Mouse (Mus musculus) CH12.LX (cell line): ENCODE results near the gene Trio. TPM values are rescaled to one million over a fixed set of nuclear protein-coding genes. Genes with fewer than 3 reads are reported as not detected.

ENCODE experiments used
- DNase-seq: peaks from one replicate; pipeline ENCODE4 v3.0.0-alpha.2; 2013; ENCODE audit errors: extremely low read depth
- H3K27ac ChIP-seq: 2 replicates; pipeline ENCODE4 v1.5.1; 2012; ENCODE audit warnings: low read depth, mild to moderate bottlenecking, control low read depth, moderate library complexity; ENCODE audit not compliant: insufficient read depth
- H3K27me3 ChIP-seq: replicated peaks from 2 replicates; pipeline ENCODE3; 2012; ENCODE audit warnings: inconsistent platforms
- H3K36me3 ChIP-seq, 2 experiments: replicated peaks in 1 of 2; 2 replicates each; pipeline versions ENCODE3 to v1.6.1; 2012; ENCODE audit warnings: inconsistent platforms in 1 of 2, low read length in 1 of 2, mild to moderate bottlenecking in 1 of 2, mixed read lengths in 1 of 2, moderate library complexity in 1 of 2; ENCODE audit not compliant: control insufficient read depth in 1 of 2, insufficient read depth in 1 of 2
- H3K4me1 ChIP-seq, 2 experiments: 2 replicates each; pipeline ENCODE4 v1.6.1; 2012; ENCODE audit warnings: inconsistent platforms in 1 of 2, moderate library complexity in 1 of 2; ENCODE audit not compliant: insufficient read depth in 2 of 2, control insufficient read depth in 1 of 2
- H3K4me2 ChIP-seq: 2 replicates; pipeline ENCODE4 v1.6.1; 2012; ENCODE audit warnings: low read depth, mild to moderate bottlenecking, control low read depth; ENCODE audit not compliant: poor library complexity, insufficient read depth, severe bottlenecking
- H3K4me3 ChIP-seq, 3 experiments: fragments of 150-350 bp in 1 of 3; sonication (generic) in 1 of 3; replicated peaks in 1 of 3; 2 replicates each; pipeline versions ENCODE3 to v1.5.1; 2011 to 2012; ENCODE audit warnings: low read depth in 2 of 3, low read length in 2 of 3, mild to moderate bottlenecking in 2 of 3, moderate library complexity in 2 of 3, control low read depth in 1 of 3, improper control_type of control experiment in 1 of 3, inconsistent platforms in 1 of 3, mixed read lengths in 1 of 3; ENCODE audit not compliant: poor library complexity in 1 of 3
- H3K79me2 ChIP-seq: replicated peaks from 2 replicates; pipeline ENCODE4 v1.6.1; 2012; ENCODE audit warnings: mild to moderate bottlenecking, moderate library complexity; ENCODE audit not compliant: control insufficient read depth, poor library complexity, insufficient read depth, severe bottlenecking; ENCODE audit errors: extremely low read depth
- H3K9ac ChIP-seq: 2 replicates; pipeline ENCODE4 v1.6.1; 2012; ENCODE audit warnings: low read depth, mild to moderate bottlenecking, control low read depth, moderate library complexity; ENCODE audit not compliant: insufficient read depth
- H3K9me3 ChIP-seq: replicated peaks from 2 replicates; pipeline ENCODE3; 2012; ENCODE audit warnings: low read length, inconsistent platforms, mixed read lengths
- BHLHE40 ChIP-seq: IDR thresholded peaks from 2 replicates; pipeline ENCODE4 v1.6.1; 2011; ENCODE audit warnings: mild to moderate bottlenecking, low read depth, low read length, improper control_type of control experiment
- CTCF ChIP-seq, 2 experiments: IDR thresholded peaks in 1 of 2; conservative IDR thresholded peaks in 1 of 2; 2 replicates each; pipeline ENCODE4 v1.5.1; 2011 to 2012; ENCODE audit warnings: low read depth in 2 of 2, low read length in 2 of 2, improper control_type of control experiment in 1 of 2, inconsistent platforms in 1 of 2, mild to moderate bottlenecking in 1 of 2, moderate library complexity in 1 of 2
- E2F4 ChIP-seq: IDR thresholded peaks from 2 replicates; pipeline ENCODE4 v1.6.1; 2011; ENCODE audit warnings: low read depth, low read length, improper control_type of control experiment; ENCODE audit not compliant: insufficient replicate concordance
- ETS1 ChIP-seq: conservative IDR thresholded peaks from 2 replicates; pipeline ENCODE4 v1.6.1; 2012; ENCODE audit warnings: low read depth, mild to moderate bottlenecking, inconsistent platforms, low read length, improper control_type of control experiment, moderate library complexity
- IRF4 ChIP-seq: IDR thresholded peaks from 2 replicates; pipeline ENCODE4 v1.6.1; 2014; ENCODE audit warnings: low read depth, mild to moderate bottlenecking, inconsistent platforms, low read length, improper control_type of control experiment
- MEF2A ChIP-seq: IDR thresholded peaks from 2 replicates; pipeline ENCODE4 v1.6.1; 2014; ENCODE audit warnings: low read depth, mild to moderate bottlenecking, inconsistent platforms, low read length, improper control_type of control experiment, borderline replicate concordance
- MXI1 ChIP-seq: IDR thresholded peaks from 2 replicates; pipeline ENCODE4 v1.6.1; 2011; ENCODE audit warnings: mild to moderate bottlenecking, low read depth, low read length, improper control_type of control experiment
- MYC ChIP-seq: IDR thresholded peaks from 2 replicates; pipeline ENCODE4 v1.6.1; 2011; ENCODE audit warnings: low read depth, mild to moderate bottlenecking, improper control_type of control experiment, low read length
- NRF1 ChIP-seq: IDR thresholded peaks from 2 replicates; pipeline ENCODE4 v1.6.1; 2014; ENCODE audit warnings: low read depth, mild to moderate bottlenecking, inconsistent platforms, low read length, improper control_type of control experiment, moderate library complexity
- POLR2A ChIP-seq: IDR thresholded peaks from 2 replicates; pipeline ENCODE4 v1.6.1; 2011; ENCODE audit warnings: low read depth, mild to moderate bottlenecking, improper control_type of control experiment, low read length
- RAD21 ChIP-seq: IDR thresholded peaks from 2 replicates; pipeline ENCODE4 v1.6.1; 2011; ENCODE audit warnings: low read depth, mild to moderate bottlenecking, low read length, improper control_type of control experiment, moderate library complexity
- RCOR1 ChIP-seq: conservative IDR thresholded peaks from 2 replicates; pipeline ENCODE4 v1.6.1; 2012; ENCODE audit warnings: low read depth, mild to moderate bottlenecking, inconsistent platforms, low read length, improper control_type of control experiment
- SMC3 ChIP-seq: IDR thresholded peaks from 2 replicates; pipeline ENCODE4 v1.6.1; 2011; ENCODE audit warnings: low read depth, low read length, improper control_type of control experiment
- TBP ChIP-seq: conservative IDR thresholded peaks from 2 replicates; pipeline ENCODE4 v1.6.1; 2011; ENCODE audit warnings: low read depth, low read length, improper control_type of control experiment
- USF1 ChIP-seq: IDR thresholded peaks from 2 replicates; pipeline ENCODE4 v1.6.1; 2014; ENCODE audit warnings: low read depth, mild to moderate bottlenecking, inconsistent platforms, low read length, improper control_type of control experiment
- ZC3H11A ChIP-seq: IDR thresholded peaks from 2 replicates; pipeline ENCODE4 v1.6.1; 2012; ENCODE audit warnings: low read depth, mild to moderate bottlenecking, inconsistent platforms, low read length, improper control_type of control experiment
- ZMIZ1 ChIP-seq: IDR thresholded peaks from 2 replicates; pipeline ENCODE4 v1.6.1; 2012; ENCODE audit warnings: low read depth, mild to moderate bottlenecking, inconsistent platforms, low read length, improper control_type of control experiment
- ZNF384 ChIP-seq: IDR thresholded peaks from 2 replicates; pipeline ENCODE4 v1.6.1; 2012; ENCODE audit warnings: low read depth, low read length, improper control_type of control experiment, inconsistent platforms
- dilution Hi-C: fragments of 300-500 bp; cut with MboI; formaldehyde crosslinking; loops from 2 replicates; pipeline ENCODE4 v1.14.3; 2020; ENCODE audit warnings: low sequenced_read_pairs; ENCODE audit not compliant: extremely low pct_unique_long_range_greater_than_20kb, extremely low pct_ligation_motif_present
- in situ Hi-C: fragments of 300-500 bp; cut with MboI; formaldehyde crosslinking; loops from 3 replicates; pipeline ENCODE4 v1.14.3; 2019; ENCODE audit warnings: low sequenced_read_pairs, low pct_ligation_motif_present, low pct_unique_long_range_greater_than_20kb, mixed read lengths
- polyA plus RNA-seq: library from polyadenylated mRNA; unstranded; fragments of >175 nt; gene quantifications from 2 replicates; pipeline ENCODE4 v1.2.1, GENCODE M21; 2012; ENCODE audit warnings: low read depth; ENCODE audit not compliant: insufficient read length
- total RNA-seq, 2 experiments: library from RNA; depleted of rRNA; stranded (reverse); fragments of 300-350 nt in 1 of 2; fragments of >200 nt in 1 of 2; gene quantifications; 2 replicates each; pipeline ENCODE4 v1.2.3; 2012 to 2014

Trio gene
- total and polyA plus RNA-seq, 3 experiments = 3.9 to 17.5 (median 4.3) TPM

GRCm38 (mm10) chr15:27920751-27921150 is 104.9 kb downstream of the Trio start:
- H3K79me2 ChIP-seq = no peaks in the 10 kb centered on the region
- dilution Hi-C loops = no loop called here
- H3K4me2 ChIP-seq = no peak overlapping the region
- no peak overlapping the region for H3K9ac ChIP-seq
- H3K4me3 ChIP-seq = no peak overlapping the region
- no peak overlapping the region for H3K27ac ChIP-seq
- no peak for TF ChIP-seq MYC
- TF ChIP-seq NRF1 = no peak
- no peak for TF ChIP-seq ETS1
- no peak for TF ChIP-seq TBP
- TF ChIP-seq ZMIZ1 = no peak
- TF ChIP-seq RCOR1 = no peak
- no peak for TF ChIP-seq POLR2A
- no peak for TF ChIP-seq ZNF384
- TF ChIP-seq E2F4 = no peak
- no peak for TF ChIP-seq BHLHE40
- no peak for TF ChIP-seq IRF4
- TF ChIP-seq MXI1 = no peak
- TF ChIP-seq USF1 = no peak
- TF ChIP-seq MEF2A = no peak
- no peaks in the 10 kb centered on the region for H3K27me3 ChIP-seq
- in situ Hi-C loops = loop anchor here (5.0 kb wide), 1 partner anchor 262 kb away; no protein-coding TSS in a partner anchor
- peaks cover 4 to 26% of the 10 kb centered on the region in 2 experiments; a peak in 3 of 4 replicates for H3K4me1 ChIP-seq
- no peak for DNase-seq
- no peaks in the 10 kb centered on the region for H3K36me3 ChIP-seq
- H3K9me3 ChIP-seq = no peaks in the 10 kb centered on the region

GRCm38 (mm10) chr15:27919540-27919939 is 106.1 kb downstream of the Trio start:
- in situ Hi-C loops (no loop called here), dilution Hi-C loops (no loop called here)
- Histone ChIP-seq H3K27me3 (no peaks in the 10 kb centered on the region), H3K4me1 (peaks cover 0 to 14% of the 10 kb centered on the region in 2 experiments; a peak in 2 of 4 replicates), H3K9me3 (no peaks in the 10 kb centered on the region), H3K27ac (no peak overlapping the region), H3K36me3 (no peaks in the 10 kb centered on the region), H3K9ac (no peak overlapping the region), H3K4me2 (no peak overlapping the region), H3K4me3 (no peak overlapping the region), H3K79me2 (no peaks in the 10 kb centered on the region)
- TF ChIP-seq SMC3 = peak; percentile 84
- TF ChIP-seq RAD21 = peak; percentile 91
- TF ChIP-seq ZC3H11A = peak; percentile 62; the same call in 1 of the 2 replicates
- no peak for TF ChIP-seq E2F4
- TF ChIP-seq ZNF384 = peak; percentile 100
- TF ChIP-seq CTCF (conservative IDR thresholded peaks at IDR 0.05 in 1 of 2, IDR thresholded peaks at IDR 0.05 in 1 of 2; ENCODE audit: low read depth in 2 of 2, low read length in 2 of 2) = peak; percentile 49 to 83
- DNase-seq = peak; percentile 67
